Mouse (Mus musculus) thymus, postnatal 14 days (tissue): ENCODE measurements at regions not wholly inside any gene's neighbourhood (a gene's known extent, or its start where the extent isn't known, plus 50 kb on each side); places are given as distances from the start of the nearest gene placed in this dataset.
A peak's percentile ranks its signal among the peaks of the same experiment; 100 is the strongest.

Source experiments
- DNase-seq: peaks from one replicate; pipeline ENCODE4 v3.0.0; 2021

- no peak for DNase-seq
These were observed 106.7 kb upstream of the Lrig1 start for GRCm38 (mm10) chr6:94806481-94807160.

- DNase-seq = no peak
These were observed 105.7 kb upstream of the Lrig1 start for GRCm38 (mm10) chr6:94805685-94806084.

DNA sequence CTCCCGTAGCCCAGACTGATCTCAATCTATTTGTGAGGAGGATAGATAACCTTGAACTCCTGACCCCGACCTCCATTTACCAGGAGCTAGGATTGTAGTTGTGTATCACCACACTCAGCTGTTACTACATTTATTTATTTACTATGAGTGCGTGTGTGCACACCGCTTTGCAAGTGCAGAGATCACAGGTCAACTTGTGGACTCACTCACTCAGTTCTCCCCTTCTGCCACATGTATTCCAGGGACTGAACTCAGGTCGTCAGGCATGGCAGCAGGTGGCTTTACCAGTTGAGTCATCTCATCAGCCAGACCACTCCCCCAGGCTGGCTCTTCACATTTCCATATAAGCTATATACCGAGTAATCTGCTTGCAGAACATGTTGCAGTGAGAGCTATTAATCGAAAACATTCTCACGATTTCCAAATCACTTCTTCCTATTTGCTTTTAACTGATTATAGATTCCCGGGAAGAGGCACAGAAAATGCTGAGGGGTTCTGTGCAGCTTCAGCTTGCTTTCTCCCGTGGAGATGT, 104.4 kb upstream of the Lrig1 start:
- DNase-seq = no peak

DNA sequence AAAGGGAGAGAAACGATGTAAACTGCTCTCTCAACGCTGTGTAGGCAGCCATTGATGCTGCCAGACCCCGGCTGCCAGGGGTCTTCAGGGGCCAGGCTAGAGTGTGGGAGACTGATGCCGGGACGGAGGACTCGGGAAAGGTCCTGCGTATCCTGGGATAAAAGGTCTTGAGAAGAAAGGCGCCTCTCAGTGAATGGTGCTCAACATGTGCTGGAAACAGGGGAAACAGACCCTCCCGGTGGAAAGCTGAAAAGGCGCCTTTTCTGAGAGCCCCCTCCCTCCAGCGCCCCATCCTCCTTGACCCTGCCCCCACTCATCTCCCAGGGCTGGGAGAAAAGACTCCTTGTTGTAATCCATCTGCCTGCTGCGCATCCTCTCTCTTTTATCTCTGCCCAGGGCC, 101.1 kb upstream of the Lrig1 start:
- DNase-seq = no peak

DNA sequence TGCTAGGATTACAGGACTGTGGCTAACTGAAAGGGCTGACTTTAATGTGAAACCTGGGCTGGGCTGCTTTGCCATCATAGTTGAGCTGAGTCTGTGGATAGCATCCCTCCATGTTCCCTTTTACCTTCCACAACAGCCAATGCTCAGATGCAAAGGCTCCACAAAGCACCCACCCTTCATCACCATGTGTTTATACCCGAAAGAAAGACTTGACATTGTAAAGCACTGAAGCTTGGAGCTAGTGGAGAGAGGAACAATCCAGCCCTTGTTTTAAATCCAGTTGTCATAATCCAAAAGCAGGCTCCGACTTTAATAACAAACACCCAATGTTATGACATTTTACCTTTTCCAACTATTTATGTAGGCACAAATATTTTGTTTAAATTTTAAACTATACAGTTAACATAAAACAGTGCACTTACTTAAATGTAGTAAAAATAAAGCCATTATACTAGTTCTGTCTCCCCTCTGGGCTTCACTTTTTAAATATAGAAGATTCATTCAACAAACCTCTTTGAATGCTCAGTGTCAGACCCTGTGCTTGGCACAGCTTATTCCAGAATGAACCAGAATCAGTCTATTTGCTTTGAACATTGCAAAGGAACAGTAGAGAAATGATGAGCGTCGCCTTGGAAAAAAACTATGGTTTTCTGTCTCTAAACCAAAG, 98.7 kb upstream of the Lrig1 start:
- no peak for DNase-seq

- DNase-seq = no peak
These were observed 95.5 kb upstream of the Lrig1 start for GRCm38 (mm10) chr6:94795442-94795841.

GRCm38 (mm10) chr6:94793555-94793954, 93.6 kb upstream of the Lrig1 start:
- DNase-seq = no peak

DNA sequence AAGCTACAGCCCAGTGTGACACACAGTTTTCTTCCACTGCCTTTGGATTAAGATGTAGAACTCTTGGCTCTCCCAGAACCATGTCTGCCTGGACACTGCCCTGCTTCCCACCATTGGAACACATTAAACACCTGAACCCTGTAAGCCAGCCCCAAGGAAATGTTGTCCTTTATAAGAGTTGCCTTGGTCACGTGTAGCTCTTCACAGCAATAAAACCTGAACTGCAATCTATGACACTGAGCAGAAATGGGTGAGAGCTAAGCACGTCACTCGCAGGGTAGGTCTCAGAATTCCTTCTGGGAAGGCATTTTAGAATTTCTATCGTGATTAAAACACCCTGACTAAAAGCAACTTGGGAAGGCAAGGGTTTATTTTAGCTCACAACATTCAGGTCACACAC, 92.4 kb upstream of the Lrig1 start:
- DNase-seq = no peak

GRCm38 (mm10) chr6:94789308-94789763, 89.4 kb upstream of the Lrig1 start:
- no peak for DNase-seq

DNA sequence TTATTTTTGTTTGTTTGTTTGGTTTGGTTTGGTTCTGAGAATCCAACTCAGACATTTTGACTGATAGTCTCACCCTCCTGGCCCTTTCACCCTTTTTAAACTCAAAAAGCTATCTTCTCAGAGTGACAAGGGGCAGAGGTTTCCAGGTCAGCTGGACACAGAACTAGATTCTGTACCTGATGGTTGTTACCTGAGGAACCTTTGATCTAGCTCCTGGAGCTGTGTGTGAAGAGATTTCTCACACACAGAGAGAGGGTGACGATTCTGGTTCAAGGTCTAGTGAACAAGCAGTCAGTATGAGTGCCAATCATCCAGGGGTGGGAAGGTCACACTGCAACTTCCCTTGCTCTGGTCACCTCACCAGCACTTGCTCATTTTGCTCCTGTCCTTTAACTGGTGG, 83.5 kb upstream of the Lrig1 start:
- DNase-seq = no peak

GRCm38 (mm10) chr6:94780621-94781020, 80.7 kb upstream of the Lrig1 start:
- DNase-seq = no peak

- DNase-seq = no peak
These were observed 79.9 kb upstream of the Lrig1 start for GRCm38 (mm10) chr6:94779854-94780253.

GRCm38 (mm10) chr6:94779213-94779612, 79.3 kb upstream of the Lrig1 start:
- DNase-seq = no peak

DNA sequence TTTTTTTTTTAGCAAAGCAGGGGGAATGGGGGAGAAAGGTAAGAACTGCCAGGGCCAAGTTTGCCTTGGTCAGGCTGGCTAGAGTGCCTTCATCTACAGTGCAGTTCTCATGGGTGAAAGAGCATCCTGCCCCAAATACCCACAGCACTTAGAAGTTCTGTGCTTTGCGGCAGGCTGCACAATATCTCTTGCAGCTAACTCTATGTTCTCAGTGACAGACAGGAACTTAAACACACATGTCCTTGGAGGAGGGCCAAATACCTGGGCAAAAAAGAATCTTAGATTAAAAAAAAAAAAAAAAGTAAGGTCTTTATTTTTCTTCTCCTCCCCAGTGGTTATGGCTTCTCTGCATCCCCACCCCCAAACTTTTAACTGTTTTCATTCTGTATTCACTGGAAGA, 78.8 kb upstream of the Lrig1 start:
- DNase-seq = no peak

GRCm38 (mm10) chr6:94776585-94776984, 76.6 kb upstream of the Lrig1 start:
- DNase-seq = no peak

DNA sequence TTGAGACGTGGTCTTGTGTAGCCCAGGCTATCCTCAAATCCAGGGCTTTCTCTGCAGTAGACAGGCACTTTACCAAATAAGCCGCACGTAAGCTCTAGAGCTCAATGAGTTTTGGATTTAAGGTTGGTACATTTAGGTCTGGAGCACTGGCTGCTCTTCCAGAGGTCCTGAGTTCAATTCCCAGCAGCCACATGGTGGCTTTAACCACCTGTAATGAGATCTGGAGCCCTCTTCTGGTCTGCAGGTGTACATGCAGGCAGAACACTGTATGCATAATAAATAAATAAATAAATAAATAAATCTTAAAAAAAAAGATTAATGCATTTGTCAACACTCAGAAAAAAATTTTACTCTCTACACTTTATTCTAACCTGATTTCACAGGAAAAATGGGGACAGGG, 74.9 kb upstream of the Lrig1 start:
- no peak for DNase-seq

GRCm38 (mm10) chr6:94773604-94774486, 73.9 kb upstream of the Lrig1 start:
- no peak for DNase-seq

GRCm38 (mm10) chr6:94772868-94773603, 73.1 kb upstream of the Lrig1 start:
- no peak for DNase-seq

GRCm38 (mm10) chr6:94772391-94772790, 72.4 kb upstream of the Lrig1 start:
- no peak for DNase-seq

GRCm38 (mm10) chr6:94768230-94768629, 68.3 kb upstream of the Lrig1 start:
- no peak for DNase-seq

GRCm38 (mm10) chr6:94765724-94766123, 65.8 kb upstream of the Lrig1 start:
- no peak for DNase-seq

- DNase-seq = no peak
These were observed 61.4 kb upstream of the Lrig1 start for GRCm38 (mm10) chr6:94761341-94761740.

- peak; percentile 43 for DNase-seq
These were observed 60.7 kb upstream of the Lrig1 start for GRCm38 (mm10) chr6:94760629-94761111.
